Mouse (Mus musculus) cerebellum, adult 2 months (tissue): ENCODE data around the gene Palb2.

Experiments
- CTCF ChIP-seq: fragments of 200-500 bp; IDR thresholded peaks from 2 replicates; pipeline ENCODE4 v1.5.1; 2011; ENCODE audit warnings: low read depth, mild to moderate bottlenecking, control low read depth, low read length, moderate library complexity, borderline replicate concordance; ENCODE audit not compliant: insufficient read depth
- POLR2A ChIP-seq: fragments of 200-500 bp; IDR thresholded peaks from 2 replicates; pipeline ENCODE4 v1.6.1; 2011; ENCODE audit warnings: low read length, control low read depth, borderline replicate concordance; ENCODE audit not compliant: insufficient read depth

DNA sequence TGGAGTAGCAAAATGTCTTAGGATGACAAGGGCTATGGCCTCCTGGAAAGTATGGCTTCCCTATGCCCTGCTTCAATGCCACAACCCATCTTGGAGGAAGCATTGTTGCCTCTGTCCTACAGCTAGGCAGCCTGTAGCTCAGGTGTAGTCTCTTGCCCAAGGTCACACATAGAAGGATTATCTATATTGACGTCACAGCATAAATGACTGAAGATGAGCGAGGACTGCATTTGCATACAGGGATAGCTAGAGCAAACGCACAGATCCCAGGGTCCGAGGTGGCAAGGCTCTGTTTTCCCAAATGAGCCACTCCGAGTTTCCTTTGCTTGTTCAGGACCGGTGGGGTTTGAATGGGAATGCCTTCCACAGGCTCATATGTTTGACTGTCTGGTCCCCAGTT is 37.9 kb upstream of the Palb2 start:
- no peak for TF ChIP-seq CTCF
- no peak for TF ChIP-seq POLR2A
